Mouse (Mus musculus) layer of hippocampus, adult 9-10 months (tissue): Measurements from ENCODE around the gene Itpr2.
A peak's percentile ranks its signal among the peaks of the same experiment; 100 is the strongest.

Experiments
- DNase-seq: peaks from one replicate; pipeline ENCODE4 v3.0.0; 2022; ENCODE audit warnings: low spot score

Itpr2 gene

GRCm38 (mm10) chr6:146414094-146414493, 87.9 kb downstream of the Itpr2 start:
- no peak for DNase-seq

GRCm38 (mm10) chr6:146411446-146412070, 90.5 kb downstream of the Itpr2 start:
- no peak for DNase-seq

- DNase-seq = no peak
Measured at GRCm38 (mm10) chr6:146410427-146410810, 91.6 kb downstream of the Itpr2 start.

- DNase-seq = peak; percentile 42
Measured at GRCm38 (mm10) chr6:146409692-146410426, 92.2 kb downstream of the Itpr2 start.

- DNase-seq = no peak
Measured at GRCm38 (mm10) chr6:146405380-146405779, 96.6 kb downstream of the Itpr2 start.

- DNase-seq = no peak
Measured at GRCm38 (mm10) chr6:146404876-146405275, 97.1 kb downstream of the Itpr2 start.

- no peak for DNase-seq
Measured at GRCm38 (mm10) chr6:146404156-146404555, 97.9 kb downstream of the Itpr2 start.

- DNase-seq = no peak
Measured at GRCm38 (mm10) chr6:146402905-146403642, 98.9 kb downstream of the Itpr2 start.

GRCm38 (mm10) chr6:146397803-146398202, 104.2 kb downstream of the Itpr2 start:
- DNase-seq = no peak

GRCm38 (mm10) chr6:146396253-146396652, 105.8 kb downstream of the Itpr2 start:
- DNase-seq = no peak

GRCm38 (mm10) chr6:146395616-146396015, 106.4 kb downstream of the Itpr2 start:
- no peak for DNase-seq

GRCm38 (mm10) chr6:146392188-146392587, 109.8 kb downstream of the Itpr2 start:
- DNase-seq = no peak

- no peak for DNase-seq
Measured at GRCm38 (mm10) chr6:146390159-146390558, 111.9 kb downstream of the Itpr2 start.

- DNase-seq = no peak
Measured at GRCm38 (mm10) chr6:146388010-146388409, 114.0 kb downstream of the Itpr2 start.

GRCm38 (mm10) chr6:146387039-146387713, 114.8 kb downstream of the Itpr2 start:
- DNase-seq = no peak

- no peak for DNase-seq
Measured at GRCm38 (mm10) chr6:146379263-146379662, 122.8 kb downstream of the Itpr2 start.

GRCm38 (mm10) chr6:146371511-146371910, 130.5 kb downstream of the Itpr2 start:
- DNase-seq = no peak

GRCm38 (mm10) chr6:146366180-146366579, 135.8 kb downstream of the Itpr2 start:
- no peak for DNase-seq

GRCm38 (mm10) chr6:146357911-146358310, 144.1 kb downstream of the Itpr2 start:
- DNase-seq = no peak

- DNase-seq = no peak
Measured at GRCm38 (mm10) chr6:146352258-146352805, 149.7 kb downstream of the Itpr2 start.

- no peak for DNase-seq
Measured at GRCm38 (mm10) chr6:146351816-146352215, 150.2 kb downstream of the Itpr2 start.

GRCm38 (mm10) chr6:146347568-146347967, 154.5 kb downstream of the Itpr2 start:
- no peak for DNase-seq
